Comparison of ENCODE assay signal across 28 mouse cellular contexts in the genomic region with DNA sequence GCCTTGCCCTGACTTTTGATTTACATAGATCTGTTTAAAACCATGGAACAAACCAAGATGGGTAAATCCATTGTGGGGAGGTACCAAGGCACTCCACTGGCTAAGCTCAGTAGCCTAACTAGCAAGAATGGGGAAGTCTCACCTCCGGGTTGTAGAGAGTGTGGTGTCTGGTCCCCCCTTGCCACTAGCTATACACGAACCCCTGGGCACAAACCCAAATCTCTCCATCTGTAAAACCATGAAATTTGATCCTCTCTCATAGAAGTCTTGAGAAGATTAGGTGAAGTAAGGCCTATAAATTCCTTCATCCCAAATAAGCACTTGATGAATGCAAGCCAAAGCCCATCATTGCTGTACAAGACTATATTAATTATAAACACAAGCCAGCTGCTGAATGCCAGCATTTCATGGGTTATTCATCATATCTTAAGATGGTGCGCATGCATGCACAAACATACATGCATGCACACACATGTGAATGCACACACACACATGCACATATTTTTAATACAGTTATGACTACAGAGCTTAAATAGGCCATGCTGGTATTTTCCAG.
DNase-seq lines count a peak whose midpoint lies in the region; ATAC-seq and TF ChIP-seq lines count a peak whose summit lies in the region.
"Had no signal": no experiment of that assay in that cellular context is flagged by ENCODE, and none has a peak within 500 bp of the region (broad histone marks: within the 10 kb centered on the region; RNA-seq: fewer than 3 reads in every experiment).

No protein-coding gene starts in this region.

- H3K4me1 ChIP-seq in embryonic facial prominence, embryonic 14.5 days (ENCODE audit: control insufficient read depth, insufficient read depth, low read length): peaks cover 14% of the 10 kb centered on the region; the same call in 1 of the 2 replicates
- H3K4me1 ChIP-seq in embryonic facial prominence, embryonic 10.5 days: peaks cover 6% of the 10 kb centered on the region; the same call in 1 of the 2 replicates
- H3K4me1 ChIP-seq in stomach, embryonic 14.5 days (ENCODE audit: control insufficient read depth, insufficient read depth, low read length): peaks cover 9% of the 10 kb centered on the region; the same call in 1 of the 2 replicates
- 0 out of 2 replicates have a peak, but pooled peaks cover 3% of the 10 kb centered on the region for H3K4me1 ChIP-seq in stomach, postnatal 0 days (replicated peaks; ENCODE audit: control insufficient read depth, insufficient read depth)
- peaks cover 21% of the 10 kb centered on the region for H3K4me1 ChIP-seq in limb, embryonic 14.5 days (ENCODE audit: control insufficient read depth, insufficient read depth, low read length)
- H3K4me1 ChIP-seq: heart, embryonic 15.5 days; hindbrain, embryonic 13.5 days had no signal

- no peak for TF ChIP-seq POLR2A in limb, embryonic 14.5 days (IDR thresholded peaks at IDR 0.05; ENCODE audit: borderline replicate concordance, extremely low read depth, insufficient read depth, insufficient read length)

- no peak overlapping the region for H3K4me3 ChIP-seq in embryonic facial prominence, embryonic 14.5 days (ENCODE audit: low read depth, low read length)
- H3K4me3 ChIP-seq in embryonic facial prominence, embryonic 10.5 days: no peak overlapping the region
- H3K4me3 ChIP-seq in stomach, embryonic 14.5 days (ENCODE audit: low read depth, low read length): no peak overlapping the region
- H3K4me3 ChIP-seq in stomach, postnatal 0 days (ENCODE audit: low read depth, low read length): no peak overlapping the region
- no peak overlapping the region for H3K4me3 ChIP-seq in limb, embryonic 14.5 days (replicated peaks; ENCODE audit: low read length)
- H3K4me3 ChIP-seq: embryonic facial prominence, embryonic 15.5 days; heart, embryonic 12.5 days; heart, embryonic 15.5 days; hindbrain, embryonic 10.5 days; hindbrain, embryonic 13.5 days had no signal

- no peaks in the 10 kb centered on the region for H3K36me3 ChIP-seq in embryonic facial prominence, embryonic 14.5 days (ENCODE audit: control insufficient read depth, insufficient read depth, low read length)
- H3K36me3 ChIP-seq in embryonic facial prominence, embryonic 10.5 days (replicated peaks): no peaks in the 10 kb centered on the region
- no peaks in the 10 kb centered on the region for H3K36me3 ChIP-seq in stomach, embryonic 14.5 days (ENCODE audit: control insufficient read depth, insufficient read depth, low read length)
- no peaks in the 10 kb centered on the region for H3K36me3 ChIP-seq in stomach, postnatal 0 days (ENCODE audit: control insufficient read depth, insufficient read depth, low read length)
- no peaks in the 10 kb centered on the region; the same call in 1 of the 2 replicates for H3K36me3 ChIP-seq in limb, embryonic 14.5 days (ENCODE audit: control insufficient read depth, insufficient read depth, low read length)
- H3K36me3 ChIP-seq: embryonic facial prominence, embryonic 15.5 days; G1E; heart, embryonic 12.5 days; heart, embryonic 15.5 days; hindbrain, embryonic 10.5 days; hindbrain, embryonic 13.5 days had no signal

- no peak for TF ChIP-seq EP300 in stomach, postnatal 0 days (optimal IDR thresholded peaks at IDR 0.05)

- TF ChIP-seq CTCF in stomach, postnatal 0 days (IDR thresholded peaks at IDR 0.05; ENCODE audit: low read depth): no peak

- H3K4me2 ChIP-seq in embryonic facial prominence, embryonic 14.5 days (ENCODE audit: low read depth, low read length): no peak overlapping the region
- H3K4me2 ChIP-seq in stomach, embryonic 14.5 days (replicated peaks; ENCODE audit: low read depth, low read length): no peak overlapping the region
- H3K4me2 ChIP-seq in stomach, postnatal 0 days (replicated peaks; ENCODE audit: low read depth): no peak overlapping the region
- no peak overlapping the region for H3K4me2 ChIP-seq in limb, embryonic 14.5 days (replicated peaks; ENCODE audit: low read depth, low read length, severe bottlenecking)
- H3K4me2 ChIP-seq: embryonic facial prominence, embryonic 15.5 days; heart, embryonic 12.5 days; heart, embryonic 15.5 days; hindbrain, embryonic 13.5 days had no signal

- no peak overlapping the region for H3K9ac ChIP-seq in embryonic facial prominence, embryonic 14.5 days (ENCODE audit: low read depth, low read length)
- no peak overlapping the region for H3K9ac ChIP-seq in stomach, embryonic 14.5 days (replicated peaks; ENCODE audit: low read depth, low read length)
- no peak overlapping the region for H3K9ac ChIP-seq in stomach, postnatal 0 days (ENCODE audit: low read length)
- no peak overlapping the region for H3K9ac ChIP-seq in limb, embryonic 14.5 days (ENCODE audit: low read depth, low read length, severe bottlenecking)
- H3K9ac ChIP-seq: embryonic facial prominence, embryonic 15.5 days; forebrain, postnatal 0 days; heart, embryonic 12.5 days; heart, embryonic 15.5 days; hindbrain, embryonic 13.5 days had no signal

- ATAC-seq in embryonic facial prominence, embryonic 14.5 days (ENCODE audit: low read depth): peak; percentile 75; the same call in 1 of the 2 replicates
- ATAC-seq in stomach, embryonic 14.5 days (ENCODE audit: insufficient number of reproducible peaks, insufficient read depth, low FRiP score, low read depth): 0 out of 2 replicates have a peak, but pooled peaks have one; percentile 33
- no peak for ATAC-seq in stomach, postnatal 0 days (ENCODE audit: low FRiP score, low TSS enrichment)
- peak; percentile 74 for ATAC-seq in limb, embryonic 14.5 days (ENCODE audit: low FRiP score, low read depth)
- ATAC-seq: forebrain, embryonic 14.5 days; forebrain, postnatal 0 days; hindbrain, embryonic 16.5 days; Patski had no signal

- WGBS in embryonic facial prominence, embryonic 14.5 days: 40% methylated on average over 3 of the region's 3 CpGs
- 84% methylated on average over 3 of the region's 3 CpGs for WGBS in embryonic facial prominence, embryonic 10.5 days
- 46% methylated on average over 3 of the region's 3 CpGs for WGBS in stomach, embryonic 14.5 days
- WGBS in stomach, postnatal 0 days: 51% methylated on average over 3 of the region's 3 CpGs
- whole genome bisulfite sequencing in limb, embryonic 14.5 days: 27% methylated on average over 3 of the region's 3 CpGs

- DNase-seq in embryonic facial prominence, embryonic 14.5 days (ENCODE audit: low spot score): peak; percentile 72
- no peak for DNase-seq in embryonic facial prominence, embryonic 10.5 days (ENCODE audit: low spot score)
- DNase-seq in stomach, postnatal 0 days (ENCODE audit: low spot score): no peak
- peak; percentile 74 for DNase-seq in limb, embryonic 14.5 days (ENCODE audit: low spot score)
- DNase-seq in cerebellum, postnatal 36 days: no peak
- no peak for DNase-seq in frontal cortex, postnatal 10 days (ENCODE audit: low spot score in 2 of 2)
- DNase-seq: adrenal gland, postnatal 10 days; adrenal gland, postnatal 36 days; B cell, adult 2 months; cerebellum, adult 18-20 months; cerebellum, adult 9-10 months; cerebellum, postnatal 14 days; embryo, embryonic 11 days; forebrain, postnatal 0 days; gastrocnemius, postnatal 25 days; heart, adult 18-20 months; heart, postnatal 10 days; heart, postnatal 36 days had no signal

- H3K27me3 ChIP-seq in embryonic facial prominence, embryonic 14.5 days (replicated peaks; ENCODE audit: control insufficient read depth, insufficient read depth, low read length): no peaks in the 10 kb centered on the region
- H3K27me3 ChIP-seq in embryonic facial prominence, embryonic 10.5 days (replicated peaks; ENCODE audit: low read depth, poor library complexity, severe bottlenecking): no peaks in the 10 kb centered on the region
- H3K27me3 ChIP-seq in stomach, embryonic 14.5 days (ENCODE audit: control insufficient read depth, insufficient read depth, low read length): no peaks in the 10 kb centered on the region
- H3K27me3 ChIP-seq in stomach, postnatal 0 days (ENCODE audit: control insufficient read depth, insufficient read depth, low read length): no peaks in the 10 kb centered on the region
- no peaks in the 10 kb centered on the region for H3K27me3 ChIP-seq in limb, embryonic 14.5 days (ENCODE audit: control insufficient read depth, insufficient read depth, low read length)
- H3K27me3 ChIP-seq: embryonic facial prominence, embryonic 15.5 days; heart, embryonic 12.5 days; heart, embryonic 15.5 days; hindbrain, embryonic 13.5 days had no signal

- H3K9me3 ChIP-seq in embryonic facial prominence, embryonic 14.5 days (ENCODE audit: control insufficient read depth, low read length): no peaks in the 10 kb centered on the region
- H3K9me3 ChIP-seq in embryonic facial prominence, embryonic 10.5 days: no peaks in the 10 kb centered on the region
- no peaks in the 10 kb centered on the region for H3K9me3 ChIP-seq in stomach, embryonic 14.5 days (ENCODE audit: control insufficient read depth, low read depth, low read length)
- no peaks in the 10 kb centered on the region for H3K9me3 ChIP-seq in stomach, postnatal 0 days (ENCODE audit: control insufficient read depth, low read length)
- H3K9me3 ChIP-seq in limb, embryonic 14.5 days (ENCODE audit: control insufficient read depth, low read length): no peaks in the 10 kb centered on the region
- H3K9me3 ChIP-seq: embryonic facial prominence, embryonic 15.5 days; G1E; heart, embryonic 12.5 days; heart, embryonic 15.5 days; hindbrain, embryonic 10.5 days; hindbrain, embryonic 13.5 days had no signal

- no peak overlapping the region for H3K27ac ChIP-seq in embryonic facial prominence, embryonic 14.5 days (replicated peaks; ENCODE audit: low read depth, low read length)
- no peak overlapping the region for H3K27ac ChIP-seq in embryonic facial prominence, embryonic 10.5 days (replicated peaks)
- H3K27ac ChIP-seq in stomach, embryonic 14.5 days (ENCODE audit: low read length): no peak overlapping the region
- H3K27ac ChIP-seq in stomach, postnatal 0 days (replicated peaks): no peak overlapping the region
- 0 out of 2 replicates have a peak overlapping the region, but pooled peaks have one; percentile 19 for H3K27ac ChIP-seq in limb, embryonic 14.5 days (replicated peaks; ENCODE audit: low read depth, low read length)
- H3K27ac ChIP-seq: embryonic facial prominence, embryonic 15.5 days; heart, embryonic 15.5 days; hindbrain, embryonic 10.5 days; hindbrain, embryonic 13.5 days had no signal

Comparison
In these comparisons a context has a peak if more than half of its experiments do, and no peak if none do; other contexts are left out.
1. DNase-seq: peak in embryonic facial prominence, embryonic 14.5 days (single experiment) and limb, embryonic 14.5 days (single experiment); none in embryonic facial prominence, embryonic 10.5 days (single experiment), stomach, postnatal 0 days (single experiment), cerebellum, postnatal 36 days (0 of 2) and frontal cortex, postnatal 10 days (0 of 2).